Mouse (Mus musculus): ENCODE measurements around the gene Cyp2d10.
A peak's percentile ranks its signal among the peaks of the same experiment; 100 is the strongest.
"Not testable (repeated sequence)": the region's sequence is repeated elsewhere in the genome, so short reads cannot be mapped to it uniquely, and the experiment has no call there.

Cyp2d10 gene

DNA sequence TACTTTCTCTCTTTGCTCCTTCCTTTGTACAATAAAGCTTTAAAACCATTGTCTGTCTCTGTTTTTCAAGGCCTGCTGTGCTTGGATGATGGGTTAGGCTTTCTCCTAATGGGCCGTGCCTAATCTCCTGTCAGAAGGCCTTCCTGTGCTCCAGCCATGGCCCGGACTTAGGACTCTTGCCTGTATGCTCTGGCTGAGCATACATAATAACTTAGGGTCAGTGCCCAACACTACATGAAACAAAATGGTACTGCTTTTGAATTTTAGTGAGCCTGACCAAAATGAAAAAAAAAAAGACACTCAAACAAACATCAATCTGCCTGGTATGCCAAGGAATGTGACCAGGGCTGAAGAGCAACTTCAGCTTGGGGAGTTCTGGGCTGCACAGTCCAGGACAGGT lies 5.5 kb downstream of the Cyp2d10 start:
- no peak for DNase-seq (ENCODE audit: low read depth, low spot score)

DNA sequence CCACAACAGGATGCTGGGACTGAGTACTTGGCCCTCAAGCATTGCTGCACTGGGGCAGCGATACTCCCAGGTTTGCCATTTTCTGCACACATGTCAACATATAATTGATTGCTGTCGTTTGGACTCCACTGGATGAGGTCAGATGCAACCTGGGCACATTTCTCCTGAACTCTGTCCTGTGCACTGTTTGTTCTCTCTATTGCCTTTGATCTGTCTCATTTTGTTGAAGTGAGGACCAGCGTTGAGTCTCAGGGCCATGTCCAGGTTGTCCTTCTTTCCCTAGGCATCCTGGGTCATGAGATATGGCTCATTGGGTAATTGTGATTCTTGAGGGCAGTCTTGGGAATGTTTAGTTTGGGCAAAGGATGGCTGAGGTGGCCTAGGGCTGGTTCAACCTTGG lies 11.0 kb downstream of the Cyp2d10 start:
- not testable (repeated sequence) for DNase-seq (ENCODE audit: low read depth, low spot score)

DNA sequence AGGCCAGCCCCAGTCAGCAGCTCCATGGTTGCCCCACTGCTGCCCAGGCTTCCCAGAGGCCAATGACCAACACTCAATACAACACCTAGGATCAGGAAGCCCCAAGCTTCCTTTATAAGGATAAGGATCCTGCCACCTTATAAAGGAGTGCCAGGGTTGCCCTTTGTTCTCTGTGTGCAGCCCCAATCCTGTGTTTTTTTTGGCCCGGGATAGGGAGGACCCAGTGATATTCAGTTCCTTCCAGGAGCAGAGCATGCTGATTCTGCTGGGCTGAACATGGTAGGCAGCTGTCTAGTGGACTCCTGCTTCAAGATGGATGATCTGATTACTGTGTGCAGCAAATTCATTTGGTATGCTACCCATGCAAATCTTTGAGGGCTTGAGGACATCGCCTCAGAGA lies 13.1 kb downstream of the Cyp2d10 start, which contains the start of gene Cyp2d11:
Gene Cyp2d11 (minus strand): TSS at position 101 of the 400 bp plus-strand sequence.
- not testable (repeated sequence) for DNase-seq (ENCODE audit: low read depth, low spot score)

DNA sequence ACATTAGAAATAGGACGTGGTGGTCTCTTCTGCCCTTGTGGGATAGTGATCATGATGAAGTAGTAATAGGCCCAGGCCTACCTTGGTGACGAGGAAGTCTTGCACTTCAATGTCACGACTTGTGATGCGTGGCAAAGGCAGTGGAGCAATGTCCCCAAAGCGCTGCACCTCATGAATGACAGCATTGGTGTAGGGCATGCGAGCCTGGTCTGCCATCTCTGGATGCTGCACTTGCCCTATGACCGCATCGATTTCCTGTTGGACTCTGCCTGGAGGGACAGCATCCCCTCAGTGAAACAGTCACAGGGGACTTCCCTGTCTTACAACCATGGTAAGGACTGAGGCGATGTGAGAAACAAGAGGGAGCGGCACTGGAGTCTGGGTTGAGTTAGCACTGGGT lies 17.1 kb downstream of the Cyp2d10 start:
- not testable (repeated sequence) for DNase-seq (ENCODE audit: low read depth, low spot score)

DNA sequence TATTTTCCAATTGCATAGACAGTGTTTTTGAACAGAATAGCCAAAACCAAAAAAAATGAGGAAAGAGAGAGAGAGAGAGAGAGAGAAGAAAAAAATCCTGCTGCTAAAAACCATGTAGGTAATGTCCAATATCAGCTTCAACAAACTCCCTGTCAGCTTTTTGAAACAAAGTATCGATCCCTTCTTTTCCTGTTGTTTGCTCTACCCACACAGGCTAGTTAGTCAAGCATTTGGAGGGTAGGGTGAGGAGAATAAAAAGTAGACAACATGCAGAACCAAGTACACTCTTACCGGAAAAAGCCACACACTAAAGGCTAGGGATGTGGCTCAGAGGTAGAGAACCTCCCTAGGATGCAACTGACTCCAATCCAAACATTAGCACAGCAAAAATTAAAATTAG lies 21.3 kb downstream of the Cyp2d10 start:
- no peak for DNase-seq (ENCODE audit: low read depth, low spot score)

DNA sequence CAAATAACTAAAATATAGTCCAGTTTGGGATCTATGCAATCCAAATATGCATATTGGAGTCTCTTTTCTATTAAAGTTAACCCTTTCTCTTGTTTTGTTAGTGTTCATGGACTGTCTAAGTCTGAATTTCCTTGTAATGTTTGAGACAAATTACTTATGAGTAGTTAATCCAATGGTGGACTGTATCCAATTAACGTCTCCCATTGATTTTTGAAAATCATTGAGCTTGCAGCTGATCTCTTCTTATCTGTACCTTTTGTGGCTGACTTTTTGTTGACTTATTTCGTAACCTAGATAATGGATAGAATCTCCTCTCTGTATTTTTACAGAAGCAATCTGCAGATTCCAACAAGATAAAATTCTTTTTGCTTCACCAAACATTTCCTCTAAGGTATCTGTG lies 24.6 kb downstream of the Cyp2d10 start:
- DNase-seq (ENCODE audit: low read depth, low spot score): no peak

DNA sequence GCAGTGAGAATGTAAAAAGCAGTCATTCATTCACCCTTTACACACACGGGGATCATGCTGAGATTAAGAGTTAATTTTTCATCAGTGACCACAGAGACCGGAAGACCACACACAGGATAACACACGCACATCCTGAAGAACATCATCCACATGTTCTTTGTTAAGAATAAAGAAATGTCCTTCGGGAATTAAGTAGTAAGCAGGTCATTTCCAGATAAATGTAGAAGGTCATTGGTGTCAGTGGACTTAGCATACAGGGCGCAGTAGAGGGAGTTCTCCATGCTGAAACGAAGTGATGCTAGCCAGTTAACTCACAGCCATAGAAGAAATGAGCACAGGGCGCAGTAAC lies 26.3 kb downstream of the Cyp2d10 start:
- no peak for DNase-seq (ENCODE audit: low read depth, low spot score)

DNA sequence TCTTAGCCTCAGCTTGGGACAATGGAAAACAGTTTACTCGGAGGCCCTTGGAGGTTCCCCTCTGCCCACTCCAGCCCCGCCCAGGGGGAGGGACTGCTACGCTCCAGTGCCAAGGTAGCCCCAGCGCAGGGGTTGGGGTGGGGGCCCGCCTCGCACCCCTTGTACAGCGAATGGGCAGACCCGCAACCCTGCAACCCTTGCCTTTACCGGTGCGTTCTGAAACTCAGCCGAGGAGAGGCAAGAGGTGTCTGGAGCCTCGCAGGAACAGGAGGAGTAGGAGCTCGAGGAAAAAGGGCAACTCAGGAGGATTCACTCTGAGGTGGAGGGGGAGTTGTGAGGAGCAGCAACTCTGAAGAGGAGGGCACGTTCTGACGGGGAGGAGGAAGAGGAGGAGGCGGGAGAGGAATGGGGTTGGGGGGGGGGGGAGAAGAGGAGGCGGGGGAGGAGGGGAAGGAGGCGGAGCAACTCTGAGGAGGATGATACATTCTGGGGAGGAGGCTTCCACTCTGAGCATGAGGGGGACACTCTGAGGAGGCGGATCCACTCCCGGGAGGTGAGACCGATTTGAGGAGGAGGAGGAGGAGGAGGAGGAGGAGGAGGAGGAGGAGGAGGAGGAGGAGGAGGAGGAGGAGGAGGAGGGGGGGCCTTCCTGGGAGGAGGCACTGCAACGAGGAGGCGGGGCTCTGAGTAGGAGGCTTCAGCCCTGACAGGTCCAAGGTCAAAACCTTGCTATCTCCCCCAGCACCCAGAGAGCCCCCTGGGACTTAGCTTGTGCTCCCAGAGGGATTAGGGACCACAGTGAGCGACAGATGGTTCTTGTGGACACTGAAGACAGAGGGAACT lies 26.9 kb downstream of the Cyp2d10 start, which contains the start of gene Cyp2d22:
Gene Cyp2d22 (minus strand): TSS at position 390 of the 843 bp plus-strand sequence.
- DNase-seq (ENCODE audit: low read depth, low spot score): peak; percentile 60

DNA sequence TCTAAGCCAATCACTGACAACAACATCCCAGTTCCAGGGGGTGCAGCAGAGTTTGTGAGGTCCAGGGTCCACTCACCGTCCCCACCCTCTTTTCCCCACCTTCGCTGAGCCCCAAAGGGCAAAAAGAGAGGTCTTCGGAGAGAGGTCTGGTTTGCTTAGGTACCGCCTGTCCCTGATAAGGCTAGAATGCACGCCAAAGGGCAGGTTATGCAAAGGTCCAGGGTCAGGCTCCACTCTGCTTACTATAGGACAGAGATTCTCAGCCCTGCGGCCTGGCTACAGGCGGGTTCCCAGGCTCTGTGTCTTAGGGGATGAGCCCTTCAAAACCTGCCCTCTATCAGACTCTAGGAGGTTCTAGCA lies 27.5 kb downstream of the Cyp2d10 start:
- no peak for DNase-seq (ENCODE audit: low read depth, low spot score)

DNA sequence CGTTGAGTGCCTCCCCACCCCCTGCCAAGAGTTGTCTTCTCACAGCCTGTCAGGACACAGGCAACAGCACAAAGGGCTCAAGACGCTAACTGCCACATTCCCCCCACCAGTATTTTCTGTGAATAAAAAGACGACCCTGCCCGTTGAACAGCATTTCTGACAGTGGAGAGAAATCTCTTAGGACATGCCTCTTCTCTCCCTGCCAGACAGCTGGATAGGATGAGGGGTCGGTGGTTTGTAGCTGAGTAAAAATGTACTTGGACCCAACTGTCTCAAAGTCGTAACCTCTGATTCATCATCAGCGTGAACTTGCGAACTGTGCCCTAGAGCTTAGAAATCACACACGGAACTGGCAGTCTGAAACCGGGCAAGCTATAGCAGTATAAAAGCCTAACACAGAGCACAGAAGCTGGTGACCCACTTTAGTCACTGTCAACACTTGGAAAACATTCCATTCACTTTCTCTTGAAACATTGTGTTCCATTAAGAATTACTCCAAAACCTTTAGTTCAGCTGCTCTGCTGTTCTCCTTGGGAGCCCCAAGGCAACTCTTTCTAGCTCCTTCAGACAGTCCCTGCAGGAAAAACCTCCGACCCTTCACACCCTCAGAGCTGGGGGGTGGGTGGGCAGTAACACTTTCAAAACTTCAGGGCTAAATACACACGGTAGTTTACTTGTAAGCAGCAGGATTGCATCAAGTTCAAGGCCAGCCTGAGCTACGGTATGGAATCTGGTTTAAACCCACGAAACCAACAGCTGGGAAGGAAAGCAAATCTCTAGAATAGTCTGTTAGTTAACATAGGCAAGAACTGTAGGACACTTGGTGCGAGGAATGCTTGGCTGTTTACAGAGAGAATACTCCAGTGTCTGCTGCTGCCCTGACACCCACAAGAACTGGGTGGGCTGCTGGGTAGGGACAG lies 28.5 kb downstream of the Cyp2d10 start:
- DNase-seq (ENCODE audit: low read depth, low spot score): no peak

DNA sequence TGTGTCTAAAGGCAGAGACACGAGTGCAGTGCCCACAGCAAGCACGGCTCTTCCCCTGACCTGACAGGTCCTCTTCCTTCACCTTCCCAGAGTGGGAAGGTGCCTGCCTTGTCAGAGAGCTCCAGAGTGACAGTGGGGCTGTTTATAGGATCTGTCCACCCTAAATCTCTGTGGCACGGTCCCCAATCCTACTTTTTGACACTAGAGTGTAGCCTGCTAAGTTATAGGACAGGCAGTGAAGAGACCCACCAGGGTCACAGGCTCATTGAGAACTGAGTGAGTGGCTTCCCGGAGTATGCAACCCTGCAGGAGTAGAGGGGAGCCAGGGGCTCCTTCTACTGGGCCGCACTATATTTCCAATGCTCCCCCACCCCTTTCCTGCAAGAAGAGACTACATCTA lies 29.3 kb downstream of the Cyp2d10 start:
- DNase-seq (ENCODE audit: low read depth, low spot score): no peak

DNA sequence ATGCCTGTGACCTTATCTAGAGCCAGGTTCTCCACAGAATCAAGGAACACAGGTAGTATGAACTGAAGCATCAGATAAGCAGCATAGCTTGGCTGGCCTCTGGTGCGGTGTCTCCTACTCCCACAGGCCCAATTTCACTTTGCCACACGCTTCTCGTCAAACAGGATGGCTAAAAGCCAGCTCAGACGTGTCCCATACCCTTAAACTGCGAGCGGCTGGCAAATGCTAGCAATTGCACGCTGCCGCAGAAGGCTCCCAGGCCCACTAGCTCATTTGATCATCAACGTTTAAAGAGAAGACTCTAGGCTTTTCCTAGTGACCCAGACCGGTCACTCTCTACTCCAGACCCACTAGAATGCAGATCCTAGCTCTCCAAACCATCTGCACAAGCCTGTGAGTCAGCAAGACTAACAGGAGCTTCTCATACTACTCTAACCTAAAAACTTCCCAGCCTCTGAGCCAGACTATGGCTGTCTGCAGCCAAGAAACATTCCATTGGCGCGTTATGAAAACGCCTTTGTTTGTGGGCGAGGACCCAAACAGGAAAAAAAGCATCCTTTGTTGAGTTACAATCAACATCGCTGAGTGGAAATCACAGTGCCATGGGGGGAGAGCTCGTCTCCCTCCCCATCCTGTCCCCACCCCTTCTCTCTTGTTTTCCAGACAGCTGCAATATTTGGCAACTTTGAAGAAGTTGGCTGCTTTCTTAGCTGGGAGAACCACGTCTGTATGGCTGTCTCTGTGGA lies 30.4 kb downstream of the Cyp2d10 start:
- DNase-seq (ENCODE audit: low read depth, low spot score): no peak

DNA sequence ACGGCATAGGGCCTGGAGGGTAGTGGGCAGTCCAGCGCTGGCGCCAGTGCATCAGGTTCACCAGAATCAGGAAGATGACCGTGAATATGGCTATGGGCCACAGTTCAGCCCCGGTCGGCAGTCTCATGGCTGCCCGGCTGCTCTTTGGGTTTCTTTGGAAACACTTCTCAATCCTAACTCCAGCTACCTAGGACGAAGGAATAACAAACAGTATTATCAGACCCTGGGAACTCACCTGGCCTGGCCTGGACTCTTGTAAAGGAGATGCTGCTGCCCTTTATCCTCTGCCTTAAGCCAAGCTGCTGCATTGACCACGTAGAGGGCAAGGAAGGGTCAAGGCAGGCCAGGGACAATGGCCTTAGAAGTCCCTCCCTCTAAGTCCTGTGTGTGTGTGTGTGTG lies 31.1 kb downstream of the Cyp2d10 start:
- DNase-seq (ENCODE audit: low read depth, low spot score): no peak

DNA sequence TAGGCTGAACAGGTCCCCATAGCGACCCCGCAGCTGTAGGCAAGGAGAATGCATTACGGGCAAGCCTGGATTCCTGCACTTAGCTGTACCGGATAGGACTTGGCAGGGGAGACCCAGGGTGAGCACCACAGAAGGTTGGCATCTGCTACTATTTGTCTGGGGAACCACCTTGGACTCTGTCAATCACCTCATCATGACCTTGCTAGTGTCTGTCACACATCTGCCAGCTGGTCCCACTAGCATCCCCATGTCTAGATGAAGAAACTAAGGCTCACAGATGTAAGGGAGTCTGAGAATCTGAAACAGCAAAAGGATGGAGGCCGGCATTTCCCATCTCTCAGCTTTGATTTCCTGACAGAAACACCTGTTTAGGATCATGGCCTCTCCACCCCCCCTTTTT lies 32.6 kb downstream of the Cyp2d10 start:
- no peak for DNase-seq (ENCODE audit: low read depth, low spot score)

DNA sequence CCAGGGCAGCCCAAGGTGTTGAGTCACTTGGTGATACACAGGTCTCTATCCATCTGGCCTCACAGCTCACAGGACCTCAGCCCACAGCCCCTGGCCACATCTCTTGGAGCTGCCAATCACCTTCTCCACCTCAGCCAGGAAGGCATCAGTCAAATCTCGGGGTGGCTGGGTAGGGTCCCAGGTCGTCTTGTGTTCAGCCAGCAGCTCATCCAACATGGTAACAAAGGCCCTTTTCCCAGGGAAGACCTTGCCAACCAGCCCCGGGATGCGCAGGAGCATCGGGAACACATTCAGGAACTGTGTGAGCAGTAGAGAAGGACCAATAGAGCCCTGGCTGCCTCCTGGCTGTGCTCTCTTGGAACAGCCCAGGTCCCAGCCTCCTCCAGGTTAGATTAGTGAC lies 34.0 kb downstream of the Cyp2d10 start:
- no peak for DNase-seq (ENCODE audit: low read depth, low spot score)

DNA sequence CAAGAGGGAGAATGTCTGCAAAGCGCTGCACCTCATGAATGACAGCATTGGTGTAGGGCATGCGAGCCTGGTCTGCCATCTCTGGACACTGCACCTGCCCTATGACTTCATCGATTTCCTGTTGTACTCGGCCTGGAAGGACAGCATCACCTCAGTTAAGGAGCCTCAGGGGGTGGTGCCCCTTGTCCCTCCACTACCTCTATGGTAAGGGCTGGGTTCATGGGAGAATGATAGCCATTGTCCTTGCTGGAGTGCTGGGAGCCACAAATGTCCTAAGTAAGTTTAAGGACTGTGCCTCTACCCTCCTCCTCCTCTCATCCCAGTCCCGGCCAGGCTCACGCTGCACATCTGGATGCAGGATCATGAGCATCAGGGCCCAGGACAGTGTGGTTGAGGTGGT lies 34.5 kb downstream of the Cyp2d10 start:
- DNase-seq (ENCODE audit: low read depth, low spot score): no peak

DNA sequence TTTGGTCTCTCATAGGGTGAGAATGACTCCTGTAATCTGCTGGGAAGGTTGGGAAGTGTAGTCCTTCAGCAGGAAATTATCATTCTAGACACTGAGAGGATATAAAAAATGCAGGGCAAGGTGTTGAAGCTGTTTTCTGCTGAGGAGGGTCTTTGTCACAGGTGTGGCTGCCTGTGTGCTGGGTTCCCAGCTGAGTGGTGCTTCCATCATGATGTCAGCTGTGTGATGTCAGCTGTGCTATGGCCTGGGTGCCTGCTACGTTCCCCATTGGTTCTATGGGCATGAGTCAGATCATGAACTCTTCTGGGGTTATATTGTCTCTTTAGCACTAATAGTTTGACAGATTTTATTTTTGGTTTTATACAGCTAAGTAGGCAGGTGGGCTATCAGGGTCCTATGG lies 38.1 kb downstream of the Cyp2d10 start:
- no peak for DNase-seq (ENCODE audit: low read depth, low spot score)

DNA sequence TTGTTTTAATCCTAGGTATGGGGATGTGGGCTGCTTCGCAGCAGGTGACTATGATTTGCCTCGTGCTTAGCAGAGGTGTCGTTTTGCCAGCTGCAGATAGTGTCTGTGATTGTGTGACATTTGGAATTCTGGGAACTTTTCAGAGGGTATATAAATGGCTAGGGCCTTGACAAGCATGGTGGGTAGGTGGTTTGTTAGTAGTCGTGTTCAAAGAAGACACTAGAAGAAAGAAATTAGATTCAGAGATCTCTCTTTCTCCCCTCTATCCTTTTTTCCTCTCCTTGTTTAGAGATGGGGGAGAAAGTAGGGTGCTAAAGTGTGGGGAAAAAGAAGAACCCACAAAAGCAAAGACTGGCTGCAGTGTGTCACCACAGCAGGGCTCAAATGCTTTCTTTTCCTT lies 38.8 kb downstream of the Cyp2d10 start:
- DNase-seq (ENCODE audit: low read depth, low spot score): no peak

DNA sequence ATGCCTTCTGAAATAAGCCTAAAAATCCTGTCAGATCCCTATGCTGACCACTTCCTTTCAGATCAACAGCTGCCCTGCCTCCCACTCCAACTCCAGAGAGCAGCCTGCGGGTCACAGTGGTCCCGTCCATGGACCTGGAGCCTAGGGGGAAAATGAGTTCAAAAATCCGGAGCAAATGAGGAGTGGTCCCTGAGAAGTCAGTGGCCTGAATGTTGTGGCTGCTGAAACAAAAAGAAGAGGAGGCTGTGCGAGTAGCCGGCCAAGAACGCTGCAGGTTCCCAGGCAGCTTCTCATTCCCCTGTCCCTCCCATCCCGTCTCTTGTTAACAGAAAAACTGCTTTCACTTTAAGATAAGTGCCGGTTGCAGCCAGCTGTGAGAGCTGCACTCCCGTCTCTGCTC lies 42.4 kb downstream of the Cyp2d10 start:
- DNase-seq (ENCODE audit: low read depth, low spot score): not testable (repeated sequence)

DNA sequence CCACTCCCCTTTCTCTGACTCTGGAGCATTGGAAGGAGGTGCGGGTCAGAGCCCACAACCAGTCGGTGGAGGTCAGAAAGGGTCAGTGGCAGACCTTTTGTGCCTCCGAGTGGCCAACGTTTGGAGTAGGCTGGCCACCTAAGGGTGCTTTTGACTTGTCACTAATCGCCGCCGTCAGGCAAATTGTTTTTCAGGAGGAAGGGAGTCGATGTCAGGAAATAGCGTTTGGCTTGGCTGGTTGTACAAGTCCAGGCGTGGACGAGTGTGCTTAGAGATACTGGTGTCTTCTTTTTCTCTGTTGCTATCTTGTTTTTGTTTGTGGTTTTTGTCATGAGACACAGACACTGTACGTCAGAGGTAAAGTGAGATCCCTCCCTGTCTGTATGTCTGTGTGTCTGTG lies 43.2 kb downstream of the Cyp2d10 start:
- DNase-seq (ENCODE audit: low read depth, low spot score): not testable (repeated sequence)

DNA sequence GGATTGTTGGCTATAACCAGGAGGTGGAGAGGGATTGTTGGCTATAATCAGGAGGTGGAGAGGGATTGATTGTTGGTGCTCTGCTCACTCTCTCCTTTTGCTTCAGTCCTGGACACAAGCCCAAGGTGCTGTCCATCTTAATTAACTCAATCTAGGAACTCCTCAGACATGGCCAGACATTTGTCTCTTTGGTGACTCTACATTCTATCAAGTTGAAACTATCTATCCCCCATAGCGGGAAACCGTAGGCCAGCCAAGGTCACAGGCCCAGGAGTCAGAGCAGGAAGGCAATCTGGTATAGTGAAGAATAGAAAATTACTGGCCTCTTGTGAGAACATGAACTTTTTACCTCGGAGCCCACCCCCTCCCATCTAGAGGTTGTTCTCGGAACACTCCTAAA lies 44.8 kb downstream of the Cyp2d10 start:
- no peak for DNase-seq (ENCODE audit: low read depth, low spot score)

DNA sequence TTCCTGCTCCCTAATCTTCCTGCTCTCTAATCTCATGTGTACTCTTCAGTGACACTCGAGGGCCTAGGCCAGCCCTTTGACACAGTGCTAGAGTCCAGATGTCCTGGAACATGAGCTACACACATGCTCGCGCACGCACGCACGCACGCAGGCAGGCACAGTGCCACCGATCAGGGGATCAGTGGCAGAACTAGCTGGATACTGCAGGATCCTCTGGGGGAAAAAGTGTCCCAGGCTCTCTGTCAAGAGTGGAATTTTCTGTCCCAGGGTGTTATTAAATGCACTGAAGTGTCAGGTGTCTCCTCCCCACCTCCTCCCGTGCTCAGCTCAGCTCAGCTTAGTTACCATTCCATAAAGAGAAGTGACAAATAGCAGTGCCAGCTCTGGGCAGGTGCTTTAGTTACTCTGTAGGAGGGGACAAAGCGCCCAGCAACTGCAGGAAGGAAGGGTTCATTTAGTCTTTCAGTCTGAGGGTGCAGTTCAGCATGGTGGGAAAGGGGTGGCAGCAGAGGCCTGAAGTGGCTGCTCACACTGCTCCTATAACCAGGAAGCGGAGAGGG lies 45.5 kb downstream of the Cyp2d10 start:
- DNase-seq (ENCODE audit: low read depth, low spot score): no peak
